Mouse (Mus musculus) liver, embryonic 14.5 days (tissue): ENCODE results near the gene Rps4x.

Source experiments
- CTCF ChIP-seq: IDR thresholded peaks from 2 replicates; pipeline ENCODE4 v1.5.1; 2016; ENCODE audit warnings: antibody characterized with exemption, low read depth, control low read depth
- EP300 ChIP-seq: IDR thresholded peaks from 2 replicates; pipeline ENCODE4 v1.6.1; 2016; ENCODE audit warnings: antibody characterized with exemption, low read depth

DNA sequence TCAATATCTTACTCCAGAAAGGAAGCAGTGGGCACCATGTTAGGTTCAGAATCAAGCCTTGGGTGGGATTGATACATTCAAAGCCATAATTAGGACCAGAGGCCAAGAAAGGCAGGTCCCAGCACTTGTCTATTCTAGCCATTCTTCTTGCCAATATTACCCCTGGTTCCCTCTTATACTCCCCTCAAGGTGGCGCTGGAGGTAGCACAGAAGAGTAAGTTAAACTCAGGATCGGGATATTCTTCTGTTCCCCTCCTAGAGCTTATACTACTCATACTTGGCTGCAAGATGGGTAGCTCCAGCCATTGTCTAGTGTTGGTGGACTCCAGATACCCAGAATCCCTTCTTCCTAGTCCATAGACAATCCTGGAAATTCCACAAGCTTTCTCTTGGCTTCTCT is 26.1 kb downstream of the Rps4x start:
- TF ChIP-seq CTCF, result peak; percentile 42; the same call in 1 of the 2 replicates
- TF ChIP-seq EP300, result no peak
